Mouse (Mus musculus) testis, adult 2 months (tissue): ENCODE measurements around the gene Lmod2.

Source experiments
- CTCF ChIP-seq: fragments of 200-500 bp; IDR thresholded peaks from 2 replicates; pipeline ENCODE4 v1.5.1; 2012; ENCODE audit warnings: low read depth, mild to moderate bottlenecking, inconsistent platforms, low read length, moderate library complexity; ENCODE audit not compliant: control insufficient read depth, insufficient read depth, insufficient replicate concordance
- POLR2A ChIP-seq: fragments of 200-500 bp; IDR thresholded peaks from 2 replicates; pipeline ENCODE4 v1.6.1; 2012; ENCODE audit warnings: low read depth, mild to moderate bottlenecking, inconsistent platforms, low read length, moderate library complexity; ENCODE audit not compliant: control insufficient read depth

DNA sequence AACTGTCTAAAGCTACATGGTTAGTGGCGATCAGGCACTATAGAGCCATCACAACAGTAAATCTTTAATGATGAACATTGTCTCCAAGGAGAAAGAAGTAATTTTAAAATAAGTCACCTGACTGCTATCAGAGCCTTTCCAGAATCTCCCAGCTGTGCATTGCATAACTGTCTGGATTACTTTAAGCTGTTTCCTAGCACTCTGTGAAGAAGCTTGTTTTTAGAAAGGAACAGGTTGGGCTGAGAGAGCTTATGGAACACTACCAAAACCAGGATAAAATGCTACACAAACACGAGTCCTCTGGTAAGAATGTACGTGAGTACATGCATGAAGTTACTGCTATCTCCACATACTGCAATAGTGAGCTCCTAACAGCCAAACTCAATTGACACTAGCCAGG, 53.2 kb downstream of the Lmod2 start:
- TF ChIP-seq CTCF (no peak), POLR2A (no peak)
